Mouse (Mus musculus) erythroblast, embryonic 14.5 days (primary cell): ENCODE results near the gene Grin3b. TPM values are rescaled to one million over a fixed set of nuclear protein-coding genes. Genes with fewer than 3 reads are reported as not detected.
"Not testable (repeated sequence)": the region's sequence is repeated elsewhere in the genome, so short reads cannot be mapped to it uniquely, and the experiment has no call there.

Experiments
- H3K27me3 ChIP-seq: 2 replicates; pipeline ENCODE4 v1.6.1; 2012; ENCODE audit warnings: inconsistent platforms; ENCODE audit not compliant: control insufficient read depth
- H3K36me3 ChIP-seq: 2 replicates; pipeline ENCODE4 v1.6.1; 2012; ENCODE audit warnings: mild to moderate bottlenecking, inconsistent platforms; ENCODE audit not compliant: control insufficient read depth
- H3K4me1 ChIP-seq: 2 replicates; pipeline ENCODE4 v1.6.1; 2012; ENCODE audit warnings: inconsistent platforms; ENCODE audit not compliant: control insufficient read depth
- H3K4me3 ChIP-seq: replicated peaks from 2 replicates; pipeline ENCODE3; 2012; ENCODE audit warnings: moderate library complexity, mild to moderate bottlenecking, inconsistent platforms
- H3K9me3 ChIP-seq: 2 replicates; pipeline ENCODE4 v1.6.1; 2012; ENCODE audit warnings: low read length, inconsistent platforms, mixed read lengths; ENCODE audit not compliant: control insufficient read depth
- GATA1 ChIP-seq: IDR thresholded peaks from 2 replicates; pipeline ENCODE4 v1.6.1; 2012; ENCODE audit warnings: low read length, inconsistent platforms, mixed read lengths
- TAL1 ChIP-seq: IDR thresholded peaks from 3 replicates; pipeline ENCODE4 v1.6.1; 2012; ENCODE audit warnings: low read length, inconsistent platforms, mixed read lengths
- polyA plus RNA-seq: library from polyadenylated mRNA; stranded (reverse); fragments of >175 nt; gene quantifications from 2 replicates; pipeline ENCODE4 v1.2.3, GENCODE M21; 2012

Gene Grin3b
- polyA plus RNA-seq, 1 experiment = not detected

- no peaks in the 10 kb centered on the region for H3K27me3 ChIP-seq
- peaks cover 72% of the 10 kb centered on the region for H3K4me1 ChIP-seq
- no peak for TF ChIP-seq TAL1
- TF ChIP-seq GATA1 = no peak
- no peaks in the 10 kb centered on the region for H3K9me3 ChIP-seq
- peak overlapping the region; percentile 29 for H3K4me3 ChIP-seq
- H3K36me3 ChIP-seq = peaks cover 28% of the 10 kb centered on the region
These were observed 24.8 kb upstream of the Grin3b start for GRCm38 (mm10) chr10:79945507-79946234.

DNA sequence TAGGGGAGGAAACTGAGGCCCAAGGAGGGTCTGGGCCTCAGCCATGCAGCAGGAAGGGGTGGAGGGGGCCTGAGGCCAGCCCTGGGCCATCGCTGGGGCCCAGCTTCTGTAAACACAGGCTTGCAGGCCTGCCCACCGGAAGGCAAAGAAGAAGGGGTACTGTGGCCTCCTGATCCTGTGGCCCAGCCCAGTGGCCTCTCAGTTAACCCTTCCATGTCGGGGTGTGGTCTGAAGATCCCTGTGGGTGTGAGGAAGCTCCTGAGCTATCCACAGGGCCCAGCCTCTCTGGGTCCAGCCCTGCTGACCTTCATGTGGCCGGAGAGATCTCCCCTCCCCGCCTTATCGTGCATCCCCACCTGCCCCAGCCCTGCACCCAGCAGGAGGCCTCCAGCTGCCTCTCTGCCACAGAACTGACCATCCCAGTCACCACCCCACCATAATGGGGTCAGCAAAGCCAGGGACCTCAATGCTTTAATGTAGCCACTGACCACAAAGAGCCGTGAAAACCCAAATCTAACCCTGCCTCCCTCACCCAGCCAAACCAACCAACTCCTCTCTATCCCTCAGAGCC, 23.7 kb upstream of the Grin3b start:
- peak overlapping the region; percentile 43 for H3K4me3 ChIP-seq
- no peaks in the 10 kb centered on the region for H3K9me3 ChIP-seq
- H3K36me3 ChIP-seq = peaks cover 33% of the 10 kb centered on the region
- no peaks in the 10 kb centered on the region for H3K27me3 ChIP-seq
- no peak for TF ChIP-seq TAL1
- no peak for TF ChIP-seq GATA1
- H3K4me1 ChIP-seq = peaks cover 65% of the 10 kb centered on the region

DNA sequence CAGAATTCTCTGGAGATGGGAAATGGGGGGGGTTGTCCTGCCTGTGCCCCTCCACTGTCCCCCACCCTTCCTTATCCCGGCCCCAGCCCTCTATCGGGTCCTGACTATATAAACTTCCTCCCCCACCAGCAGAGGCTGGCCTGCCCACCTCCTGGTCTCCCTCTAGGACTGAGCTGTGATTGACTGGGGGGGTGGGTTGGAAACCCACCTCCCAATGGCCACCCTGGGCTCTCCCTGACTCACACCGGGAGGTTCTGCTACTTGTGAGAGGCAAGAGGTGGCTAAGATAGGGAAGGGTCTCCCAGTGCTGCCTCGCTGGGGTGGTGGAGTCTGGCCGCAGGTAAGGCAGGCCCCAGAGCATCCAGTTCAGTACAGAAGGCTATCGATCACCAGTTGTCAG, 23.0 kb upstream of the Grin3b start:
- no peaks in the 10 kb centered on the region for H3K27me3 ChIP-seq
- peaks cover 62% of the 10 kb centered on the region for H3K4me1 ChIP-seq
- H3K4me3 ChIP-seq = no peak overlapping the region
- no peak for TF ChIP-seq GATA1
- no peak for TF ChIP-seq TAL1
- no peaks in the 10 kb centered on the region for H3K9me3 ChIP-seq
- H3K36me3 ChIP-seq = peaks cover 33% of the 10 kb centered on the region

DNA sequence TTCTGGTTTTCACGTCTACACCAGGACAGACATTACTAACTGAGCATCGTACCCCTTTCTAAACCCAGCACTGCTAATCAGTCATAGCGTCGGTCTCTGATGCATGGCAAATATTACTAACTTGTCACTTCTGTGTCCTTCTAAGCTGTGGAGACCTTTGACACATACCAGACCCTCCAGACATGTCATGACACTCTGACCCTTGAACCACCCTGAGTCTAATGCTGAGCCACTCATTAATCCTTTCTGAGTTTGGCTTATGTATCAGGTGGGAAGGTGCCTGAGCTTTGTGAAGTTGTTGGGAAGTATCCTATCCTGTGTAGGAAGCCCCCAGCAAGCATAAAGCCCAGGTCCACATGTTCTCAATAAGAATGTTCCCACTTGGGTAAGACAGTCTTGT, 20.6 kb upstream of the Grin3b start:
- Histone ChIP-seq H3K4me3 (no peak overlapping the region), H3K36me3 (peaks cover 41% of the 10 kb centered on the region), H3K27me3 (no peaks in the 10 kb centered on the region), H3K4me1 (peaks cover 42% of the 10 kb centered on the region), H3K9me3 (no peaks in the 10 kb centered on the region)
- TF ChIP-seq TAL1 (no peak), GATA1 (no peak)

GRCm38 (mm10) chr10:79950661-79951060, 19.9 kb upstream of the Grin3b start:
- TF ChIP-seq TAL1 (no peak), GATA1 (no peak)
- Histone ChIP-seq H3K36me3 (peaks cover 38% of the 10 kb centered on the region), H3K4me1 (peaks cover 34% of the 10 kb centered on the region), H3K9me3 (no peaks in the 10 kb centered on the region), H3K4me3 (no peak overlapping the region), H3K27me3 (no peaks in the 10 kb centered on the region)

DNA sequence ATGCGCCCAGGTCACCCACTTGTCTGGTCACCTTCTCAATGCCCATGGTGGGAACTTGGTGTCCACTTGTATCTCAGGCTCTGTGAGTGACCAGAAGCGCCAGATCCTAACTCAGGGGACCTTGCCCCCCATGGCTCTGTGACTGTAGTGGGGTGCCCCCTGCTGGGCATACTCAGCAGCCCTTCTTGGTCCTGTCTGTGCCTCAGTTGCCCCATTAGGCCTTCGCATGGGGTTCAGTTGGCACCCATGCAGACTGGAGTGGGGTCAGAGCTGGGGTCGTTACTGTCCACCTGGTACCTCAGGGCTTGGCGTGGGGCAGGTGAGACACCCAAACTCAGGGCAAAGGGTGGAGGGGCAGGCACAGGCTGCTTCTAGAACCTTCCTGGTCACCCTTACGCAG, 16.6 kb upstream of the Grin3b start:
- no peaks in the 10 kb centered on the region for H3K9me3 ChIP-seq
- peaks cover 21% of the 10 kb centered on the region for H3K4me1 ChIP-seq
- no peak for TF ChIP-seq TAL1
- no peak for TF ChIP-seq GATA1
- peaks cover 5% of the 10 kb centered on the region; the same call in 1 of the 2 replicates for H3K27me3 ChIP-seq
- peaks cover 29% of the 10 kb centered on the region for H3K36me3 ChIP-seq
- no peak overlapping the region for H3K4me3 ChIP-seq

- Histone ChIP-seq H3K4me1 (peaks cover 28% of the 10 kb centered on the region), H3K9me3 (no peaks in the 10 kb centered on the region), H3K36me3 (peaks cover 17% of the 10 kb centered on the region), H3K27me3 (peaks cover 5% of the 10 kb centered on the region; the same call in 1 of the 2 replicates), H3K4me3 (no peak overlapping the region)
- TF ChIP-seq TAL1 = no peak
- no peak for TF ChIP-seq GATA1
These were observed 14.8 kb upstream of the Grin3b start for GRCm38 (mm10) chr10:79955691-79956090.

DNA sequence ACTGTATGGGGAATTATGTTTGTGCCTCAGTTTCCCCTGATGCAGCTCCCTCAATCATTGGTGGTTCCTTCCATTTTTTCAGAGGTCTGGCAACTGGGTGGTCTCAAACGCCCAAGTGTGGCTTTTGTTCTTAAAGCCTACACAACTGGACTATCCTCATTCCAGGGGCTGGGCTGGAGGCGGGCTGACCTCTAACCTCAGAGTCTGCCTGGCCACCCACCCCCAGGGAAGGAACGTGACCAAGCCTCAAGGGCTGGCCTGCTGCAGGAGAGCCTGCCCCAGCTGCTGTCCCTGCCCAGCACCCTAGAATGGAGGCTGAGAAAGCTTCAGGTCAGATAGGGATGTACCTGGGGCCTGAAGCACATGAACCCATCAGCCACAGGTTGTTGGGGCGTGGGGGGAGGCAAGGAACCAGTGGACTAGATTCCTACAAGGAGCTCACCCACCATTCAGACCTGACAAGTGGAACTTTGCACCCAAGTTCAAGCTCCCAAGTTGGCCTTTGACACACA, 13.8 kb upstream of the Grin3b start:
- Histone ChIP-seq H3K9me3 (no peaks in the 10 kb centered on the region), H3K27me3 (peaks cover 5% of the 10 kb centered on the region; the same call in 1 of the 2 replicates), H3K36me3 (peaks cover 16% of the 10 kb centered on the region), H3K4me1 (peaks cover 37% of the 10 kb centered on the region), H3K4me3 (peak overlapping the region; percentile 2)
- TF ChIP-seq TAL1 (no peak), GATA1 (no peak)

DNA sequence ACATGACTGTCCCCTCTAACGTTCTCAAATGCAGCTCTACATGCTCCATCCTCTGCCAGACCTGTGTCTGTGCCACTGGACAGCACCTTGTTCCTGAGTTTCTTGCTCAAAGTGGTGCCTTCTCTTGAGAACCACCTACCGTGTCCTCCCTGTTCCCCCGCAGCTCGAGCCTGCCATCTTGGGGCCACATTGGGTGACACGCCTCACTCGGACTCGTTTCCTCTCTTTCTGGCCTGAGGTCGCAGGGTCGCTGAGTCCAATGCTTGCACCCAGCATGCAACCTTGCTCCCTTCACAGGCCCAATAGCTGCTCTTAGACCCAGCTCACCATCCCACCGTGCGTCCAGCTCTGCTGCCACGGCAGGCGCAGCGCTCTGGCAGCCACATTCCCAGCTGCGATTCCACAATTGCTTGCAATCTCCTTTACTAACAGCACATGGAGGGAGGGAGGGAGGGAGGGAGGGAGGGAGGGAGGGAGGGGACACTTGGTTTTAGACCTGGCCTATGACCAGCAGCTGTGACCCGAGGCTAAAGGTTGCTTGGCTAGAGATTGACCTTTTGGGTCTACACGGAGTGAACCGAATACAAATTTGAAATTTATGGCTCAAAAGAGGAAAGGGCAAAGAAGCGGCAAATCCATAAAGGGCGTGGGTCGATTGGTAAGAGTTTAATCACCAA, 12.2 kb upstream of the Grin3b start:
- peaks cover 5% of the 10 kb centered on the region; the same call in 1 of the 2 replicates for H3K27me3 ChIP-seq

GRCm38 (mm10) chr10:79959412-79959811, 11.1 kb upstream of the Grin3b start:
- peaks cover 40% of the 10 kb centered on the region for H3K4me1 ChIP-seq
- not testable (repeated sequence) for H3K27me3 ChIP-seq, H3K9me3 ChIP-seq
- H3K4me3 ChIP-seq = peak overlapping the region; percentile 57
- peaks cover 32% of the 10 kb centered on the region for H3K36me3 ChIP-seq

More for the DNA sequence above, 12.2 kb upstream of the Grin3b start:
- Histone ChIP-seq H3K4me1 (peaks cover 42% of the 10 kb centered on the region), H3K4me3 (peak overlapping the region; percentile 31), H3K36me3 (peaks cover 22% of the 10 kb centered on the region), H3K9me3 (no peaks in the 10 kb centered on the region)
- TF ChIP-seq TAL1 (no peak), GATA1 (no peak)
